Comparison of ENCODE assay signal across 23 mouse cellular contexts in genomic region chr15:51139507-51139906, GRCm38 (mm10).
DNase-seq lines count a peak whose midpoint lies in the region; ATAC-seq and TF ChIP-seq lines count a peak whose summit lies in the region.
"Had no signal": no experiment of that assay in that cellular context is flagged by ENCODE, and none has a peak within 500 bp of the region (broad histone marks: within the 10 kb centered on the region; RNA-seq: fewer than 3 reads in every experiment).

No protein-coding gene starts in this region.

- no peak for ATAC-seq in embryonic facial prominence, embryonic 11.5 days (replicated peaks; ENCODE audit: insufficient number of reproducible peaks, low FRiP score, low TSS enrichment, low read depth)
- peak; percentile 58; the same call in 1 of the 2 replicates for ATAC-seq in stomach, embryonic 14.5 days (ENCODE audit: insufficient number of reproducible peaks, insufficient read depth, low FRiP score, low read depth)
- ATAC-seq in stomach, postnatal 0 days (ENCODE audit: low FRiP score, low TSS enrichment) = no peak
- ATAC-seq: activated CD4-positive, CD25-positive, alpha-beta regulatory T cell, adult 4 months; midbrain, embryonic 16.5 days had no signal

- intact Hi-C loops in heart, postnatal 10 days (cut with DNase I) = no loop called here
- intact Hi-C loops in heart, postnatal 25 days (cut with DNase I) = no loop called here

- no peaks in the 10 kb centered on the region for H3K36me3 ChIP-seq in embryonic facial prominence, embryonic 11.5 days (replicated peaks; ENCODE audit: control insufficient read depth, insufficient read depth, low read depth, low read length)
- no peaks in the 10 kb centered on the region for H3K36me3 ChIP-seq in embryonic facial prominence, embryonic 10.5 days (replicated peaks)
- H3K36me3 ChIP-seq in stomach, embryonic 14.5 days (ENCODE audit: control insufficient read depth, insufficient read depth, low read length) = no peaks in the 10 kb centered on the region
- no peaks in the 10 kb centered on the region for H3K36me3 ChIP-seq in stomach, postnatal 0 days (ENCODE audit: control insufficient read depth, insufficient read depth, low read length)
- H3K36me3 ChIP-seq: liver, embryonic 13.5 days had no signal

- no peaks in the 10 kb centered on the region for H3K9me3 ChIP-seq in embryonic facial prominence, embryonic 11.5 days (replicated peaks; ENCODE audit: control insufficient read depth, low read length)
- H3K9me3 ChIP-seq in embryonic facial prominence, embryonic 10.5 days = no peaks in the 10 kb centered on the region
- no peaks in the 10 kb centered on the region for H3K9me3 ChIP-seq in stomach, embryonic 14.5 days (ENCODE audit: control insufficient read depth, low read depth, low read length)
- no peaks in the 10 kb centered on the region for H3K9me3 ChIP-seq in stomach, postnatal 0 days (ENCODE audit: control insufficient read depth, low read length)
- H3K9me3 ChIP-seq: liver, embryonic 13.5 days had no signal

- no peak overlapping the region for H3K27ac ChIP-seq in embryonic facial prominence, embryonic 11.5 days (replicated peaks; ENCODE audit: low read depth, low read length)
- H3K27ac ChIP-seq in embryonic facial prominence, embryonic 10.5 days (replicated peaks) = no peak overlapping the region
- no peak overlapping the region for H3K27ac ChIP-seq in stomach, embryonic 14.5 days (ENCODE audit: low read length)
- no peak overlapping the region for H3K27ac ChIP-seq in stomach, postnatal 0 days (replicated peaks)
- H3K27ac ChIP-seq: hindbrain, embryonic 14.5 days; kidney, postnatal 0 days; liver, embryonic 13.5 days; macrophage had no signal

- no peak overlapping the region for H3K4me2 ChIP-seq in embryonic facial prominence, embryonic 11.5 days (ENCODE audit: low read depth, low read length)
- H3K4me2 ChIP-seq in stomach, embryonic 14.5 days (replicated peaks; ENCODE audit: low read depth, low read length) = no peak overlapping the region
- no peak overlapping the region for H3K4me2 ChIP-seq in stomach, postnatal 0 days (replicated peaks; ENCODE audit: low read depth)
- H3K4me2 ChIP-seq: hindbrain, embryonic 14.5 days; liver, embryonic 13.5 days had no signal

- no peak overlapping the region for H3K4me3 ChIP-seq in embryonic facial prominence, embryonic 11.5 days (ENCODE audit: low read depth, low read length)
- no peak overlapping the region for H3K4me3 ChIP-seq in embryonic facial prominence, embryonic 10.5 days
- no peak overlapping the region for H3K4me3 ChIP-seq in lung, adult 2 months (replicated peaks; ENCODE audit: extremely low read depth, low read depth, low read length)
- no peak overlapping the region for H3K4me3 ChIP-seq in stomach, embryonic 14.5 days (ENCODE audit: low read depth, low read length)
- H3K4me3 ChIP-seq in stomach, postnatal 0 days (ENCODE audit: low read depth, low read length) = no peak overlapping the region
- H3K4me3 ChIP-seq: liver, embryonic 13.5 days had no signal

- WGBS in embryonic facial prominence, embryonic 11.5 days = 81% methylated on average over 4 of the region's 4 CpGs
- WGBS in embryonic facial prominence, embryonic 10.5 days = 78% methylated on average over 4 of the region's 4 CpGs
- 46% methylated on average over 4 of the region's 4 CpGs for WGBS in lung, adult 2 months
- WGBS in stomach, embryonic 14.5 days = 25% methylated on average over 4 of the region's 4 CpGs
- 41% methylated on average over 4 of the region's 4 CpGs for WGBS in stomach, postnatal 0 days

- no peak for TF ChIP-seq POLR2A in lung, adult 2 months (IDR thresholded peaks at IDR 0.05; ENCODE audit: borderline replicate concordance, extremely low read depth, low read depth, low read length)

- TF ChIP-seq CTCF in lung, adult 2 months (IDR thresholded peaks at IDR 0.05; ENCODE audit: insufficient read depth, low read length) = no peak
- TF ChIP-seq CTCF in stomach, postnatal 0 days (IDR thresholded peaks at IDR 0.05; ENCODE audit: low read depth) = no peak

- no peaks in the 10 kb centered on the region for H3K4me1 ChIP-seq in embryonic facial prominence, embryonic 11.5 days (ENCODE audit: control insufficient read depth, insufficient read depth, low read length)
- H3K4me1 ChIP-seq in embryonic facial prominence, embryonic 10.5 days = no peaks in the 10 kb centered on the region
- no peaks in the 10 kb centered on the region for H3K4me1 ChIP-seq in lung, adult 2 months (ENCODE audit: control insufficient read depth, insufficient read depth, low read length)
- 0 out of 2 replicates have a peak, but pooled peaks cover 3% of the 10 kb centered on the region for H3K4me1 ChIP-seq in stomach, embryonic 14.5 days (ENCODE audit: control insufficient read depth, insufficient read depth, low read length)
- H3K4me1 ChIP-seq in stomach, postnatal 0 days (replicated peaks; ENCODE audit: control insufficient read depth, insufficient read depth) = no peaks in the 10 kb centered on the region
- H3K4me1 ChIP-seq: liver, embryonic 13.5 days had no signal

- no peaks in the 10 kb centered on the region for H3K27me3 ChIP-seq in embryonic facial prominence, embryonic 11.5 days (ENCODE audit: control insufficient read depth, insufficient read depth, low read length)
- no peaks in the 10 kb centered on the region for H3K27me3 ChIP-seq in embryonic facial prominence, embryonic 10.5 days (replicated peaks; ENCODE audit: low read depth, poor library complexity, severe bottlenecking)
- no peaks in the 10 kb centered on the region for H3K27me3 ChIP-seq in stomach, embryonic 14.5 days (ENCODE audit: control insufficient read depth, insufficient read depth, low read length)
- no peaks in the 10 kb centered on the region for H3K27me3 ChIP-seq in stomach, postnatal 0 days (ENCODE audit: control insufficient read depth, insufficient read depth, low read length)
- H3K27me3 ChIP-seq: liver, embryonic 13.5 days had no signal

- peak; percentile 11 for DNase-seq in embryonic facial prominence, embryonic 11.5 days (ENCODE audit: low spot score)
- no peak for DNase-seq in embryonic facial prominence, embryonic 10.5 days (ENCODE audit: low spot score)
- peak; percentile 3 for DNase-seq in heart, postnatal 10 days
- DNase-seq in heart, postnatal 25 days (ENCODE audit: low spot score) = no peak
- DNase-seq in lung, postnatal 10 days = peak; percentile 8
- DNase-seq in lung, adult 2 months = no peak
- no peak for DNase-seq in stomach, postnatal 0 days (ENCODE audit: low spot score)
- DNase-seq: adrenal gland, adult 8-10 months; cerebellum, adult 8-10 months; cerebellum, postnatal 36 days; embryo, embryonic 11 days; gastrocnemius, postnatal 25 days; heart, postnatal 4 days; kidney, adult 2 months; layer of hippocampus, adult 9-11 months; liver, embryonic 13.5 days; thymus, postnatal 25 days had no signal

- no peak overlapping the region for H3K9ac ChIP-seq in embryonic facial prominence, embryonic 11.5 days (replicated peaks; ENCODE audit: low read length)
- H3K9ac ChIP-seq in stomach, embryonic 14.5 days (replicated peaks; ENCODE audit: low read depth, low read length) = no peak overlapping the region
- H3K9ac ChIP-seq in stomach, postnatal 0 days (ENCODE audit: low read length) = no peak overlapping the region
- H3K9ac ChIP-seq: hindbrain, embryonic 14.5 days; liver, embryonic 13.5 days had no signal

- no peak for TF ChIP-seq EP300 in stomach, postnatal 0 days (optimal IDR thresholded peaks at IDR 0.05)

Comparison
In these comparisons a context has a peak if more than half of its experiments do, and no peak if none do; other contexts are left out.
1. DNase-seq: peak in embryonic facial prominence, embryonic 11.5 days (single experiment), heart, postnatal 10 days (2 of 2) and lung, postnatal 10 days (single experiment); none in embryonic facial prominence, embryonic 10.5 days (single experiment), heart, postnatal 25 days (single experiment), lung, adult 2 months (single experiment) and stomach, postnatal 0 days (single experiment).